ENCODE assay signal across 8 mouse cellular contexts in the genomic region with DNA sequence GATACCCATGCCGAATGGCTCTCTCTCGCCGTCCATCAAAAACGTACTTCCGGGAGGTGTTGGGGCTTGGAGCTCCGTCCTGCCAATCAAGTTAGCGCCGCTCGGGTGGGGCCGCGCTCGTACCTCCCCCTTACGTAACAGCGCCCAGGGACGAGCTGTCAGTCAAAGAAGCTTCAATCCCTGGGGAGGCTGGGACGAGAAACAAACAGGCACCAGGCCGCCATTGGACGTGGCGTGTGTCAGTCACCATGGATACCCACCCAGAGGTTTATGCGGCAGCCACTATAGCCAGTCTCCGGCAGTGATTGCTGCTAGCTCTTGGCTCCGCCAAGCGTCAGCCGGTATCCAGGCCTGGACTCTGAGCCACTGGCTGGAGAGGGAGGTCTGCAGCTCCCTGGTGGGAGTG.
DNase-seq lines count a peak whose midpoint lies in the region; ATAC-seq and TF ChIP-seq lines count a peak whose summit lies in the region.

No protein-coding gene starts in this region.

- no peak; the same call in 1 of the 2 replicates for TF ChIP-seq POLR2A in testis, adult 2 months (IDR thresholded peaks at IDR 0.05; ENCODE audit: control insufficient read depth, low read depth, low read length)

- under 1% methylated on average over 24 of the region's 24 CpGs for WGBS in forebrain, embryonic 12.5 days
- under 1% methylated on average over 24 of the region's 24 CpGs for WGBS in heart, postnatal 0 days
- 0% methylated on average over 24 of the region's 24 CpGs for WGBS in liver, embryonic 16.5 days (ENCODE audit: insufficient replicate concordance)
- under 1% methylated on average over 24 of the region's 24 CpGs for WGBS in neural tube, embryonic 13.5 days

- peak; percentile 97 for DNase-seq in c-Kit-positive CD71-positive TER-119-positive erythroid progenitor cells, embryonic 14.5 days (ENCODE audit: low spot score)
- peak; percentile 99 for DNase-seq in heart, postnatal 0 days (ENCODE audit: low spot score)
- peak; percentile 100 for DNase-seq in kidney, postnatal 4 days

- no peaks in the 10 kb centered on the region for H3K9me3 ChIP-seq in E14TG2a.4 (ENCODE audit: low read length)
- no peaks in the 10 kb centered on the region for H3K9me3 ChIP-seq in forebrain, embryonic 12.5 days
- no peaks in the 10 kb centered on the region for H3K9me3 ChIP-seq in heart, postnatal 0 days (replicated peaks; ENCODE audit: control insufficient read depth, low read length)
- H3K9me3 ChIP-seq in liver, embryonic 16.5 days (replicated peaks; ENCODE audit: control insufficient read depth, low read length) = no peaks in the 10 kb centered on the region
- H3K9me3 ChIP-seq in neural tube, embryonic 13.5 days = no peaks in the 10 kb centered on the region

- H3K4me1 ChIP-seq in E14TG2a.4 (replicated peaks; ENCODE audit: low read depth, low read length) = peaks cover 48% of the 10 kb centered on the region
- H3K4me1 ChIP-seq in forebrain, embryonic 12.5 days = peaks cover 17% of the 10 kb centered on the region
- H3K4me1 ChIP-seq in heart, postnatal 0 days (ENCODE audit: control insufficient read depth, insufficient read depth) = peaks cover 8% of the 10 kb centered on the region; the same call in 1 of the 2 replicates
- peaks cover 17% of the 10 kb centered on the region for H3K4me1 ChIP-seq in liver, embryonic 16.5 days (ENCODE audit: control insufficient read depth, low read depth, low read length)
- peaks cover 38% of the 10 kb centered on the region for H3K4me1 ChIP-seq in neural tube, embryonic 13.5 days (replicated peaks)
- H3K4me1 ChIP-seq in testis, adult 2 months (ENCODE audit: control insufficient read depth, insufficient read depth, low read length) = peaks cover 7% of the 10 kb centered on the region

- H3K9ac ChIP-seq in forebrain, embryonic 12.5 days = no peak overlapping the region
- H3K9ac ChIP-seq in heart, postnatal 0 days (replicated peaks; ENCODE audit: low read depth, low read length) = no peak overlapping the region
- peak overlapping the region; percentile 58 for H3K9ac ChIP-seq in liver, embryonic 16.5 days (ENCODE audit: low read depth, low read length)
- H3K9ac ChIP-seq in neural tube, embryonic 13.5 days = peak overlapping the region; percentile 63

- peak overlapping the region; percentile 96 for H3K4me3 ChIP-seq in E14TG2a.4 (replicated peaks; ENCODE audit: low read length)
- peak overlapping the region; percentile 89 for H3K4me3 ChIP-seq in forebrain, embryonic 12.5 days (replicated peaks)
- H3K4me3 ChIP-seq in heart, postnatal 0 days (ENCODE audit: low read depth, low read length) = peak overlapping the region; percentile 84
- peak overlapping the region; percentile 80 for H3K4me3 ChIP-seq in liver, embryonic 16.5 days (ENCODE audit: low read depth, low read length)
- H3K4me3 ChIP-seq in neural tube, embryonic 13.5 days = peak overlapping the region; percentile 96
- peak overlapping the region; percentile 94 for H3K4me3 ChIP-seq in testis, adult 2 months (ENCODE audit: control insufficient read depth, low read depth, low read length)

- ATAC-seq in forebrain, embryonic 12.5 days (ENCODE audit: low FRiP score) = peak; percentile 97
- ATAC-seq in heart, postnatal 0 days (ENCODE audit: insufficient read depth, low read depth) = peak; percentile 98
- ATAC-seq in liver, embryonic 16.5 days (ENCODE audit: low read depth) = peak; percentile 98
- ATAC-seq in neural tube, embryonic 13.5 days (ENCODE audit: low read depth) = peak; percentile 99

- H3K36me3 ChIP-seq in E14TG2a.4 (ENCODE audit: insufficient read depth, low read length) = peaks cover 25% of the 10 kb centered on the region
- peaks cover 11% of the 10 kb centered on the region; the same call in 1 of the 2 replicates for H3K36me3 ChIP-seq in forebrain, embryonic 12.5 days (replicated peaks)
- peaks cover 9% of the 10 kb centered on the region for H3K36me3 ChIP-seq in heart, postnatal 0 days (replicated peaks; ENCODE audit: control insufficient read depth, insufficient read depth, low read length)
- H3K36me3 ChIP-seq in liver, embryonic 16.5 days (ENCODE audit: control insufficient read depth, insufficient read depth) = no peaks in the 10 kb centered on the region
- H3K36me3 ChIP-seq in neural tube, embryonic 13.5 days = peaks cover 11% of the 10 kb centered on the region
- H3K36me3 ChIP-seq in testis, adult 2 months (ENCODE audit: control insufficient read depth, insufficient read depth, low read length) = peaks cover 2% of the 10 kb centered on the region; the same call in 1 of the 2 replicates

- TF ChIP-seq EP300 in heart, postnatal 0 days (IDR thresholded peaks at IDR 0.05; ENCODE audit: low read depth) = no peak

- H3K27me3 ChIP-seq in E14TG2a.4 (ENCODE audit: insufficient read depth, low read length) = no peaks in the 10 kb centered on the region
- no peaks in the 10 kb centered on the region for H3K27me3 ChIP-seq in forebrain, embryonic 12.5 days
- H3K27me3 ChIP-seq in heart, postnatal 0 days (ENCODE audit: control insufficient read depth, insufficient read depth, low read length) = no peaks in the 10 kb centered on the region
- no peaks in the 10 kb centered on the region for H3K27me3 ChIP-seq in liver, embryonic 16.5 days (ENCODE audit: control insufficient read depth, insufficient read depth, low read depth, low read length)
- no peaks in the 10 kb centered on the region for H3K27me3 ChIP-seq in neural tube, embryonic 13.5 days
- no peaks in the 10 kb centered on the region for H3K27me3 ChIP-seq in testis, adult 2 months (ENCODE audit: control insufficient read depth, insufficient read depth, low read length)

- peak overlapping the region; percentile 74 for H3K27ac ChIP-seq in forebrain, embryonic 12.5 days
- 0 out of 2 replicates have a peak overlapping the region, but pooled peaks have one; percentile 3 for H3K27ac ChIP-seq in heart, postnatal 0 days (ENCODE audit: low read depth)
- no peak overlapping the region for H3K27ac ChIP-seq in liver, embryonic 16.5 days (ENCODE audit: low read length)
- peak overlapping the region; percentile 89 for H3K27ac ChIP-seq in neural tube, embryonic 13.5 days (replicated peaks)
- peak overlapping the region; percentile 51 for H3K27ac ChIP-seq in testis, adult 2 months (ENCODE audit: control insufficient read depth, insufficient read depth, low read depth, low read length)

- H3K4me2 ChIP-seq in forebrain, embryonic 12.5 days = peak overlapping the region; percentile 45
- H3K4me2 ChIP-seq in heart, postnatal 0 days (ENCODE audit: low read depth, low read length) = peak overlapping the region; percentile 87
- H3K4me2 ChIP-seq in liver, embryonic 16.5 days (ENCODE audit: low read depth, low read length) = peak overlapping the region; percentile 92
- peak overlapping the region; percentile 51 for H3K4me2 ChIP-seq in neural tube, embryonic 13.5 days

- TF ChIP-seq CTCF in E14TG2a.4 (conservative IDR thresholded peaks at IDR 0.05; ENCODE audit: low read length) = no peak; the same call in 1 of the 2 replicates
- peak; percentile 39 for TF ChIP-seq CTCF in heart, postnatal 0 days (IDR thresholded peaks at IDR 0.05; ENCODE audit: low read depth)
- no peak for TF ChIP-seq CTCF in testis, adult 2 months (IDR thresholded peaks at IDR 0.05; ENCODE audit: control insufficient read depth, insufficient read depth, insufficient replicate concordance, low read depth, low read length)

Comparison
In these comparisons a context has a peak if more than half of its experiments do, and no peak if none do; other contexts are left out.
1. H3K9ac ChIP-seq: peak in liver, embryonic 16.5 days (single experiment) and neural tube, embryonic 13.5 days (single experiment); none in forebrain, embryonic 12.5 days (single experiment) and heart, postnatal 0 days (single experiment).
2. Peak in every context shown above with its lines, with median percentiles within 50 percentile points of each other: H3K4me3 ChIP-seq, DNase-seq, ATAC-seq and H3K4me2 ChIP-seq.